Mouse (Mus musculus) brain, embryonic 14.5 days (tissue): ENCODE measurements at regions not wholly inside any gene's neighbourhood (a gene's known extent, or its start where the extent isn't known, plus 50 kb on each side); places are given as distances from the start of the nearest gene placed in this dataset.

ENCODE experiments used
- CTCF ChIP-seq: fragments of 200-500 bp; IDR thresholded peaks from 2 replicates; pipeline ENCODE4 v1.5.1; 2012; ENCODE audit warnings: inconsistent platforms, mild to moderate bottlenecking, moderate library complexity, borderline replicate concordance; ENCODE audit not compliant: insufficient read depth, insufficient read length; ENCODE audit errors: extremely low read depth
- POLR2A ChIP-seq: fragments of 200-500 bp; IDR thresholded peaks from 2 replicates; pipeline ENCODE4 v1.6.1; 2012; ENCODE audit warnings: mild to moderate bottlenecking, inconsistent platforms, borderline replicate concordance; ENCODE audit not compliant: poor library complexity, insufficient read depth, insufficient read length, severe bottlenecking; ENCODE audit errors: extremely low read depth

DNA sequence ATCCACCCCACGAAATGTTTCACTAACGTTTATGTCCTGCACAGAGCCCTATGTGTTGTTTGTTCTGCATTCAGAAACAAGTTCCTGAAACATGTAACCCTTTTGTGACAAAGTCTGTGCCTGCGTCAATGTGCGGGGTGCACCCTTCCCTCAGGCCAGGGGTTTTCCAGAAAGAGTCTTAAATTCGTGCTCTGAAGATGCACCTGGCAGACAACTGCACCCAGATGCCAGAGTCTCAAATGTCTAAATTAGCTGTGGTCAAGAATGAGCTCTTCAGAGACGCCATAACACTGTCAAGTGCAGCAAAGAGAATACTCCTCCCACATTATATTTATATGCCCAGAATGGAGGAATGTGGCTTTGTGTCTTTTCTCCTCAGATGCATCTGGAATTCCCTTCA lies 341.6 kb upstream of the Intu start:
- no peak for TF ChIP-seq CTCF
- TF ChIP-seq POLR2A = no peak
